Mouse (Mus musculus): ENCODE results near the gene Cbx4. TPM values are rescaled to one million over a fixed set of nuclear protein-coding genes. Genes with fewer than 3 reads are reported as not detected.

Gene Cbx4
- polyA plus RNA-seq, 1 experiment from 2014 or later: 7.0 TPM

GRCm38 (mm10) chr11:119077755-119078154 lies 8.3 kb downstream of the Cbx4 start:
- Histone ChIP-seq H3K4me1 (replicated peaks; ENCODE audit: control insufficient read depth, insufficient read depth, low read length) (peaks cover 29% of the 10 kb centered on the region), H3K27me3 (ENCODE audit: control insufficient read depth, insufficient read depth, low read length) (peaks cover 33% of the 10 kb centered on the region), H3K36me3 (ENCODE audit: control insufficient read depth, insufficient read depth, low read length) (no peaks in the 10 kb centered on the region), H3K9ac (ENCODE audit: low read length) (no peak overlapping the region), H3K9me3 (ENCODE audit: control insufficient read depth, low read length) (no peaks in the 10 kb centered on the region), H3K27ac (ENCODE audit: low read depth, low read length) (no peak overlapping the region), H3K4me2 (ENCODE audit: low read depth, low read length, severe bottlenecking) (no peak overlapping the region), H3K4me3 (ENCODE audit: low read depth, low read length) (no peak overlapping the region)
- WGBS: 75% methylated on average over 4 of the region's 4 CpGs
- DNase-seq (ENCODE audit: low spot score) (no peak), ATAC-seq (replicated peaks; ENCODE audit: low FRiP score) (no peak)

DNA sequence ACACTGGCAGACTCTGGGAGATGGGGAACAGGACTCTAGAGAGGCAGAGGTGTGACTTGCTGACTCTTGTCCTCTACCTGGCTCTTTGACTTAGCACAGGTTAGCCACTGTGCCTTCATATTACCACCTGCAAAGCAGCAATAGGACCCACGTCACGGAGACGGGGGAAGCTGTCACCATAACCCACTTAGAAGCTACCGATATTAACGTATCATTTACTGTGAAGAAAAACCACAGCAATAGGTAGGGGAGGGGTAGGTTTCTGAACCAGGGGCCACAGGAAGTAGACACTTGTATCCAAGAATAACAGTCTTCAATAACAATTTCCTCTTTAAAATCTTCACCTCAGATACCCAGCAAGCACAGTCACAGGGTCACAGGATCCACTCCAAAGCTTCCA lies 10.2 kb downstream of the Cbx4 start:
- peaks cover 13% of the 10 kb centered on the region for H3K27me3 ChIP-seq (ENCODE audit: control insufficient read depth, insufficient read depth, low read length)
- WGBS: 89% methylated on average over 5 of the region's 5 CpGs

DNA sequence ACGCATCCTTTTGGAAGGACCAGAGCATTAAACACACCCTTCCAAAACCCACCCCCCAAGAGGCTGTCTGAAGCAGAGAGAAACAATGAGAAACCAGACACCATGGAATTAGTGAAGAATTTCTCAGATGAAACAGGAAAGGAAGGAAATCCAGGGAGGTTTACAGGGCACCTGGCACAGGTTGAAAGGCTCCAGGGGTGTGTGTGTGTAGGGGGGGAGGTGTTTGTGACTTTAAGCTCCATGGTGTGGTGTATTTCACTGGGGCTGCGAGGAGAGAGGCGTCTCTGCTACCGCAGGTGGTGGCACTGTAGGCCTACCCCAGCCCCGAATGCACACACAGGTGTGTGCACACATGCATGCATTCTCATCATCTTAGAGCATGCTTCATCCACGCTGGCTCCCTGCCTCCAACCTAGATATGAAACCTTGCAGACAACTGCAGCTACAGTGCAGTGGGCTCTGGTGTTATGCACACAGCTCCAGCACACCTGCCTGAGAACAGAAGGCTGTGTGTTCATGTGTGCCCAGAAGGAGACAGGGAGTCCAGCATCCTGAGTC lies 12.1 kb downstream of the Cbx4 start:
- Histone ChIP-seq H3K27ac (ENCODE audit: low read depth, low read length) (no peak overlapping the region), H3K4me3 (ENCODE audit: low read depth, low read length) (no peak overlapping the region), H3K36me3 (ENCODE audit: control insufficient read depth, insufficient read depth, low read length) (no peaks in the 10 kb centered on the region), H3K9ac (ENCODE audit: low read length) (no peak overlapping the region), H3K9me3 (ENCODE audit: control insufficient read depth, low read length) (no peaks in the 10 kb centered on the region), H3K4me2 (ENCODE audit: low read depth, low read length, severe bottlenecking) (no peak overlapping the region), H3K27me3 (ENCODE audit: control insufficient read depth, insufficient read depth, low read length) (no peaks in the 10 kb centered on the region), H3K4me1 (replicated peaks; ENCODE audit: control insufficient read depth, insufficient read depth, low read length) (peaks cover 6% of the 10 kb centered on the region; the same call in 1 of the 2 replicates)
- ATAC-seq (replicated peaks; ENCODE audit: low FRiP score): no peak
- DNase-seq (ENCODE audit: low spot score): no peak
- 67% methylated on average over 6 of the region's 6 CpGs for WGBS

More for the DNA sequence above, 10.2 kb downstream of the Cbx4 start:
- H3K9ac ChIP-seq (ENCODE audit: low read length): no peak overlapping the region
- no peaks in the 10 kb centered on the region for H3K9me3 ChIP-seq (ENCODE audit: control insufficient read depth, low read length)
- no peak overlapping the region for H3K4me3 ChIP-seq (ENCODE audit: low read depth, low read length)
- H3K4me1 ChIP-seq (replicated peaks; ENCODE audit: control insufficient read depth, insufficient read depth, low read length): peaks cover 16% of the 10 kb centered on the region
- no peak overlapping the region for H3K4me2 ChIP-seq (ENCODE audit: low read depth, low read length, severe bottlenecking)
- H3K36me3 ChIP-seq (ENCODE audit: control insufficient read depth, insufficient read depth, low read length): no peaks in the 10 kb centered on the region
- ATAC-seq (replicated peaks; ENCODE audit: low FRiP score) (no peak), DNase-seq (ENCODE audit: low spot score) (no peak)
- H3K27ac ChIP-seq (ENCODE audit: low read depth, low read length): no peak overlapping the region

- ATAC-seq (replicated peaks; ENCODE audit: low FRiP score): no peak
- Histone ChIP-seq H3K4me2 (ENCODE audit: low read depth, low read length, severe bottlenecking) (no peak overlapping the region), H3K9me3 (ENCODE audit: control insufficient read depth, low read length) (no peaks in the 10 kb centered on the region), H3K27ac (ENCODE audit: low read depth, low read length) (no peak overlapping the region), H3K4me1 (replicated peaks; ENCODE audit: control insufficient read depth, insufficient read depth, low read length) (no peaks in the 10 kb centered on the region), H3K9ac (ENCODE audit: low read length) (no peak overlapping the region), H3K36me3 (ENCODE audit: control insufficient read depth, insufficient read depth, low read length) (no peaks in the 10 kb centered on the region), H3K4me3 (ENCODE audit: low read depth, low read length) (no peak overlapping the region), H3K27me3 (ENCODE audit: control insufficient read depth, insufficient read depth, low read length) (no peaks in the 10 kb centered on the region)
- 74% methylated on average over 6 of the region's 6 CpGs for WGBS
- no peak for DNase-seq (ENCODE audit: low spot score)
Observed at GRCm38 (mm10) chr11:119072986-119073385, 13.0 kb downstream of the Cbx4 start.

DNA sequence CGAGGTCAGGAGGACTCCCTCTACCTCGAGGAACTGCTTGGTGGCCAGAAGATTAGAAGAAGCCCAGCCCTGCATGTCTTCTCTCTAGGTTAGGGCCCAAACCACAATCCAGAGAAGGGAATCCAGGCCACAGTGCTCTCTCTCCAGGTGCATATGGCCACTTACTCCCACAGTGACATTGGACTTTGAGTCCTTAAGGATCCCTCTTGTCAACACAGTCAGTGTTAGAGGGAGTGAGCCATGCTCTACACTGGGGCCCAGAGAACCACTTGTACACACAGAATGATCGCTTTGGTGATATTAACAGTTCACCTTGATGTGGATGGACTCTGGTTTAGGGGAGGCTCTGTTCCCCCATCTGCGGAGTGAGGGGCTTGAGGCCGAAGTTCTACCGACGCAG lies 13.8 kb downstream of the Cbx4 start:
- H3K27ac ChIP-seq (ENCODE audit: low read depth, low read length): no peak overlapping the region
- H3K4me3 ChIP-seq (ENCODE audit: low read depth, low read length): no peak overlapping the region
- 84% methylated on average over 7 of the region's 7 CpGs for WGBS
- no peak overlapping the region for H3K9ac ChIP-seq (ENCODE audit: low read length)
- H3K9me3 ChIP-seq (ENCODE audit: control insufficient read depth, low read length): no peaks in the 10 kb centered on the region
- no peak overlapping the region for H3K4me2 ChIP-seq (ENCODE audit: low read depth, low read length, severe bottlenecking)
- no peaks in the 10 kb centered on the region for H3K4me1 ChIP-seq (replicated peaks; ENCODE audit: control insufficient read depth, insufficient read depth, low read length)
- no peaks in the 10 kb centered on the region for H3K36me3 ChIP-seq (ENCODE audit: control insufficient read depth, insufficient read depth, low read length)
- DNase-seq (ENCODE audit: low spot score) (no peak), ATAC-seq (replicated peaks; ENCODE audit: low FRiP score) (no peak)
- H3K27me3 ChIP-seq (ENCODE audit: control insufficient read depth, insufficient read depth, low read length): no peaks in the 10 kb centered on the region; the same call in 1 of the 2 replicates

DNA sequence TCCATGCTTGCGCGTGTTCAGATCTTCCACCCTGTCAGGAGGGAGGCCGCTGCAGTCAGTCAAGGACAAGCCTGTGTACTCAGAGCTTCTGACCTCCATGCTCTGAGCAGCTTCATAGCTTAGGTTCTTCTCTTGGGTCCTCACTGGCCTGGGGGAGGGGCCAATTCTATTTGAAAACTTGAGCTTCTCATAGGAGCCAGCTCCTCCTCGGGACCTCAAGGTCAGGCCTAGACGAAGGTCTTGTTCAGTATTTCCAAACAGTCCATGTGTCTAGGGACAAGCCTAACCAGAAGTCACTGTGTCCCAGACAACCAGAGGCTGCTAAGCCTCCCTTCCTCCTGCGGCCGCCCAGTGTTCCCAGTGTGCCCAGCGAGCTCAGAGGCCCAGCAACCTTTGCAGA lies 19.2 kb downstream of the Cbx4 start:
- Histone ChIP-seq H3K27ac (ENCODE audit: low read depth, low read length) (no peak overlapping the region), H3K27me3 (ENCODE audit: control insufficient read depth, insufficient read depth, low read length) (peaks cover 3% of the 10 kb centered on the region), H3K36me3 (ENCODE audit: control insufficient read depth, insufficient read depth, low read length) (no peaks in the 10 kb centered on the region), H3K4me2 (ENCODE audit: low read depth, low read length, severe bottlenecking) (no peak overlapping the region), H3K9ac (ENCODE audit: low read length) (no peak overlapping the region), H3K4me3 (ENCODE audit: low read depth, low read length) (no peak overlapping the region), H3K4me1 (replicated peaks; ENCODE audit: control insufficient read depth, insufficient read depth, low read length) (no peaks in the 10 kb centered on the region), H3K9me3 (ENCODE audit: control insufficient read depth, low read length) (no peaks in the 10 kb centered on the region)
- WGBS: 78% methylated on average over 8 of the region's 8 CpGs
- no peak for DNase-seq (ENCODE audit: low spot score)
- ATAC-seq (replicated peaks; ENCODE audit: low FRiP score): no peak

- no peak for DNase-seq (ENCODE audit: low spot score)
- no peak for ATAC-seq (replicated peaks; ENCODE audit: low FRiP score)
- no peaks in the 10 kb centered on the region for H3K9me3 ChIP-seq (ENCODE audit: control insufficient read depth, low read length)
- WGBS: 2% methylated on average over 3 of the region's 3 CpGs
- peaks cover 20% of the 10 kb centered on the region for H3K4me1 ChIP-seq (replicated peaks; ENCODE audit: control insufficient read depth, insufficient read depth, low read length)
- H3K4me3 ChIP-seq (ENCODE audit: low read depth, low read length): no peak overlapping the region
- no peak overlapping the region for H3K9ac ChIP-seq (ENCODE audit: low read length)
- H3K36me3 ChIP-seq (ENCODE audit: control insufficient read depth, insufficient read depth, low read length): no peaks in the 10 kb centered on the region
- peaks cover 60% of the 10 kb centered on the region for H3K27me3 ChIP-seq (ENCODE audit: control insufficient read depth, insufficient read depth, low read length)
- no peak overlapping the region for H3K4me2 ChIP-seq (ENCODE audit: low read depth, low read length, severe bottlenecking)
- H3K27ac ChIP-seq (ENCODE audit: low read depth, low read length): no peak overlapping the region
Observed at GRCm38 (mm10) chr11:119059256-119059655, 26.8 kb downstream of the Cbx4 start.

GRCm38 (mm10) chr11:119058041-119058995 lies 27.7 kb downstream of the Cbx4 start:
- H3K4me2 ChIP-seq (ENCODE audit: low read depth, low read length, severe bottlenecking): peak overlapping the region; percentile 31; the same call in 1 of the 2 replicates
- H3K4me1 ChIP-seq (replicated peaks; ENCODE audit: control insufficient read depth, insufficient read depth, low read length): peaks cover 26% of the 10 kb centered on the region
- H3K4me3 ChIP-seq (ENCODE audit: low read depth, low read length): peak overlapping the region; percentile 15
- H3K36me3 ChIP-seq (ENCODE audit: control insufficient read depth, insufficient read depth, low read length): no peaks in the 10 kb centered on the region
- no peaks in the 10 kb centered on the region for H3K9me3 ChIP-seq (ENCODE audit: control insufficient read depth, low read length)
- H3K9ac ChIP-seq (ENCODE audit: low read length): no peak overlapping the region
- peak; percentile 67 for DNase-seq (ENCODE audit: low spot score)
- ATAC-seq (replicated peaks; ENCODE audit: low FRiP score): no peak
- H3K27me3 ChIP-seq (ENCODE audit: control insufficient read depth, insufficient read depth, low read length): peaks cover 66% of the 10 kb centered on the region
- WGBS: 3% methylated on average over 58 of the region's 58 CpGs
- H3K27ac ChIP-seq (ENCODE audit: low read depth, low read length): no peak overlapping the region

All from forebrain, embryonic 11.5 days (tissue).